In genomic region chr16:94126200-94126599, GRCm38 (mm10) we compare ENCODE assay signal across 10 mouse cellular contexts. TPM values are rescaled to one million over a fixed set of nuclear protein-coding genes. Genes with fewer than 3 reads are reported as not detected.
DNase-seq lines count a peak whose midpoint lies in the region; ATAC-seq lines count a peak whose summit lies in the region.
"Had no signal": no experiment of that assay in that cellular context is flagged by ENCODE, and none has a peak within 500 bp of the region (broad histone marks: within the 10 kb centered on the region; RNA-seq: fewer than 3 reads in every experiment).

No protein-coding gene starts in this region.

- H3K27ac ChIP-seq in hindbrain, embryonic 12.5 days = no peak overlapping the region
- no peak overlapping the region for H3K27ac ChIP-seq in hindbrain, embryonic 16.5 days (ENCODE audit: low read depth, low read length)
- H3K27ac ChIP-seq in embryonic facial prominence, embryonic 10.5 days (replicated peaks) = no peak overlapping the region
- H3K27ac ChIP-seq in forebrain, embryonic 13.5 days = no peak overlapping the region
- no peak overlapping the region for H3K27ac ChIP-seq in limb, embryonic 12.5 days
- H3K27ac ChIP-seq: left cerebral cortex, adult 2 months; liver, embryonic 14.5 days had no signal

- peaks cover 15% of the 10 kb centered on the region for H3K4me1 ChIP-seq in hindbrain, embryonic 12.5 days
- H3K4me1 ChIP-seq in hindbrain, embryonic 16.5 days (ENCODE audit: control insufficient read depth, insufficient read depth, low read depth, low read length) = peaks cover 22% of the 10 kb centered on the region
- H3K4me1 ChIP-seq in embryonic facial prominence, embryonic 10.5 days = peaks cover 38% of the 10 kb centered on the region
- peaks cover 44% of the 10 kb centered on the region for H3K4me1 ChIP-seq in forebrain, embryonic 13.5 days
- H3K4me1 ChIP-seq in limb, embryonic 12.5 days (replicated peaks) = peaks cover 23% of the 10 kb centered on the region

- peak overlapping the region; percentile 91 for H3K4me2 ChIP-seq in hindbrain, embryonic 12.5 days (replicated peaks)
- H3K4me2 ChIP-seq in hindbrain, embryonic 16.5 days (ENCODE audit: low read length) = no peak overlapping the region
- peak overlapping the region; percentile 91 for H3K4me2 ChIP-seq in forebrain, embryonic 13.5 days
- H3K4me2 ChIP-seq in limb, embryonic 12.5 days = peak overlapping the region; percentile 94

- DNase-seq in embryonic facial prominence, embryonic 10.5 days (ENCODE audit: low spot score) = no peak
- DNase-seq in yolk sac, embryonic 10.5 days (ENCODE audit: low spot score) = no peak
- DNase-seq: cerebellum, postnatal 36 days had no signal

- H3K9me3 ChIP-seq in hindbrain, embryonic 12.5 days (replicated peaks) = no peaks in the 10 kb centered on the region
- no peaks in the 10 kb centered on the region for H3K9me3 ChIP-seq in hindbrain, embryonic 16.5 days (ENCODE audit: control insufficient read depth, low read length)
- no peaks in the 10 kb centered on the region for H3K9me3 ChIP-seq in embryonic facial prominence, embryonic 10.5 days
- no peaks in the 10 kb centered on the region for H3K9me3 ChIP-seq in forebrain, embryonic 13.5 days (replicated peaks)
- no peaks in the 10 kb centered on the region for H3K9me3 ChIP-seq in limb, embryonic 12.5 days

- no peaks in the 10 kb centered on the region for H3K36me3 ChIP-seq in hindbrain, embryonic 12.5 days
- H3K36me3 ChIP-seq in hindbrain, embryonic 16.5 days (ENCODE audit: control insufficient read depth, insufficient read depth, low read length) = no peaks in the 10 kb centered on the region
- H3K36me3 ChIP-seq in embryonic facial prominence, embryonic 10.5 days (replicated peaks) = no peaks in the 10 kb centered on the region
- H3K36me3 ChIP-seq in forebrain, embryonic 13.5 days (ENCODE audit: poor library complexity, severe bottlenecking) = no peaks in the 10 kb centered on the region
- no peaks in the 10 kb centered on the region for H3K36me3 ChIP-seq in limb, embryonic 12.5 days

- 29% methylated on average over 9 of the region's 9 CpGs for WGBS in hindbrain, embryonic 12.5 days
- WGBS in hindbrain, embryonic 16.5 days = 34% methylated on average over 8 of the region's 9 CpGs
- 36% methylated on average over 9 of the region's 9 CpGs for WGBS in embryonic facial prominence, embryonic 10.5 days
- 14% methylated on average over 9 of the region's 9 CpGs for WGBS in forebrain, embryonic 13.5 days
- 35% methylated on average over 9 of the region's 9 CpGs for WGBS in limb, embryonic 12.5 days

- H3K4me3 ChIP-seq in hindbrain, embryonic 12.5 days = no peak overlapping the region
- H3K4me3 ChIP-seq in hindbrain, embryonic 16.5 days (ENCODE audit: low read length) = no peak overlapping the region; the same call in 1 of the 2 replicates
- H3K4me3 ChIP-seq in embryonic facial prominence, embryonic 10.5 days = peak overlapping the region; percentile 65; the same call in 1 of the 2 replicates
- peak overlapping the region; percentile 45; the same call in 1 of the 2 replicates for H3K4me3 ChIP-seq in forebrain, embryonic 13.5 days
- H3K4me3 ChIP-seq in limb, embryonic 12.5 days (replicated peaks) = peak overlapping the region; percentile 50; the same call in 1 of the 2 replicates

- peaks cover 61% of the 10 kb centered on the region for H3K27me3 ChIP-seq in hindbrain, embryonic 12.5 days
- H3K27me3 ChIP-seq in hindbrain, embryonic 16.5 days (replicated peaks; ENCODE audit: control insufficient read depth, insufficient read depth, low read length) = peaks cover 37% of the 10 kb centered on the region
- peaks cover 85% of the 10 kb centered on the region for H3K27me3 ChIP-seq in embryonic facial prominence, embryonic 10.5 days (replicated peaks; ENCODE audit: low read depth, poor library complexity, severe bottlenecking)
- peaks cover 68% of the 10 kb centered on the region for H3K27me3 ChIP-seq in forebrain, embryonic 13.5 days
- H3K27me3 ChIP-seq in limb, embryonic 12.5 days = peaks cover 82% of the 10 kb centered on the region

- no peak overlapping the region; the same call in 1 of the 2 replicates for H3K9ac ChIP-seq in hindbrain, embryonic 12.5 days
- no peak overlapping the region for H3K9ac ChIP-seq in hindbrain, embryonic 16.5 days (ENCODE audit: low read depth, low read length)
- no peak overlapping the region for H3K9ac ChIP-seq in forebrain, embryonic 13.5 days
- H3K9ac ChIP-seq in limb, embryonic 12.5 days (replicated peaks) = no peak overlapping the region
- H3K9ac ChIP-seq: liver, embryonic 14.5 days had no signal

- ATAC-seq in hindbrain, embryonic 12.5 days (ENCODE audit: low FRiP score) = no peak
- ATAC-seq in hindbrain, embryonic 16.5 days = no peak
- no peak for ATAC-seq in forebrain, embryonic 13.5 days
- ATAC-seq in limb, embryonic 12.5 days (ENCODE audit: insufficient number of reproducible peaks, insufficient read depth, low FRiP score, low TSS enrichment, low read depth) = no peak
- no peak for ATAC-seq in cerebellum, adult (ENCODE audit: insufficient number of reproducible peaks, low FRiP score, low TSS enrichment)

RNA-seq across cellular contexts. Expression of gene Sim2, which starts 41.5 kb away (rescaled TPM):
- polyA plus RNA-seq in hindbrain, embryonic 12.5 days (2016; fragmentation: Nextera tagmentation; extraction: Ambion mirVana) = 1.6 and 1.8 TPM in 2 replicates
- 0.10 TPM in 1 of 2 replicates, not detected in the other for polyA plus RNA-seq in hindbrain, embryonic 16.5 days (2015; fragmentation: Nextera tagmentation; extraction: Ambion mirVana)
- 0.87 and 1.5 TPM in 2 replicates for polyA plus RNA-seq in embryonic facial prominence, embryonic 10.5 days (2016; fragmentation: Nextera tagmentation; extraction: Ambion mirVana)
- polyA plus RNA-seq in forebrain, embryonic 13.5 days (2015; fragmentation: Nextera tagmentation; extraction: Ambion mirVana) = 0.12 and 0.35 TPM in 2 replicates
- polyA plus RNA-seq in limb, embryonic 12.5 days (2016; fragmentation: Nextera tagmentation; extraction: Ambion mirVana) = 2.0 and 2.3 TPM in 2 replicates

Comparison
In these comparisons a context has a peak if more than half of its experiments do, and no peak if none do; other contexts are left out.
1. H3K4me3 ChIP-seq: peak in embryonic facial prominence, embryonic 10.5 days (single experiment), forebrain, embryonic 13.5 days (single experiment) and limb, embryonic 12.5 days (single experiment); none in hindbrain, embryonic 12.5 days (single experiment) and hindbrain, embryonic 16.5 days (single experiment).